Mouse (Mus musculus) MEL (cell line): ENCODE data around the gene Zfp811.

Experiments used
- CHD1 ChIP-seq: IDR thresholded peaks from 2 replicates; pipeline ENCODE4 v1.6.1; 2012; ENCODE audit warnings: low read depth, mild to moderate bottlenecking, inconsistent platforms, low read length, improper control_type of control experiment
- CHD2 ChIP-seq: IDR thresholded peaks from 2 replicates; pipeline ENCODE4 v1.6.1; 2011; ENCODE audit warnings: low read length, improper control_type of control experiment
- CTCF ChIP-seq, 3 experiments: IDR thresholded peaks in 2 of 3; conservative IDR thresholded peaks in 1 of 3; 2 replicates each; pipeline ENCODE4 v1.5.1; 2011 to 2012; ENCODE audit warnings: low read length in 3 of 3, low read depth in 2 of 3, mild to moderate bottlenecking in 2 of 3, improper control_type of control experiment in 1 of 3, inconsistent platforms in 1 of 3, mixed read lengths in 1 of 3, moderate library complexity in 1 of 3; ENCODE audit not compliant: control insufficient read depth in 1 of 3, insufficient read depth in 1 of 3, poor library complexity in 1 of 3, severe bottlenecking in 1 of 3
- KAT2A ChIP-seq: conservative IDR thresholded peaks from 2 replicates; pipeline ENCODE4 v1.6.1; 2012; ENCODE audit warnings: low read depth, low read length, improper control_type of control experiment, inconsistent platforms
- POLR2A ChIP-seq, 2 experiments: IDR thresholded peaks; 2 replicates each; pipeline ENCODE4 v1.6.1; 2011 to 2012; ENCODE audit warnings: low read length in 2 of 2, mild to moderate bottlenecking in 2 of 2, control low read depth in 1 of 2, improper control_type of control experiment in 1 of 2, low read depth in 1 of 2, moderate library complexity in 1 of 2; ENCODE audit not compliant: control insufficient read depth in 1 of 2, insufficient read depth in 1 of 2, poor library complexity in 1 of 2
- USF2 ChIP-seq, 2 experiments: IDR thresholded peaks; 2 replicates each; pipeline ENCODE4 v1.6.1; 2011 to 2012; ENCODE audit warnings: improper control_type of control experiment in 2 of 2, low read length in 2 of 2, borderline replicate concordance in 1 of 2, inconsistent platforms in 1 of 2, low read depth in 1 of 2, mild to moderate bottlenecking in 1 of 2; ENCODE audit not compliant: insufficient read depth in 1 of 2

DNA sequence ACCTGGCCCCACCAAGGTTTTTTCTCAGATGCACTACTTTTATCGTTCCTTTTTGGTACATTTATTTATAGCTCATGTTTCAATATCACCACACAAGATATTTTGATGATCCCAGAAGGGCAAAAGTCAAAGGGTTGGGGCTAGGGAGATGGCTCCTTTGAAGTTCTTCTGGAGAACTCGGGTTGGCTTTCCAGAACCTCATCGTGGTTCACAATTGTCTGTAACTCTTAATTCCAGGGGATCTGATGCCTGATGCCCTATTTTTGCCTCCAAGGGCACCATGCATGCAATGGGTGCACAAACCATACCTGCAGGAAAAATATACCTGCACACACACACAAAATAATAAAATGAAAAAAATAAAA lies 20.7 kb upstream of the Zfp811 start:
- TF ChIP-seq CTCF (IDR thresholded peaks at IDR 0.05 in 2 of 3, conservative IDR thresholded peaks at IDR 0.05 in 1 of 3; ENCODE audit: control insufficient read depth in 1 of 3, insufficient read depth in 1 of 3, low read depth in 2 of 3, low read length in 3 of 3, poor library complexity in 1 of 3, severe bottlenecking in 1 of 3) = no peak
- no peak for TF ChIP-seq USF2 (IDR thresholded peaks at IDR 0.05; ENCODE audit: borderline replicate concordance in 1 of 2, insufficient read depth in 1 of 2, low read depth in 1 of 2, low read length in 2 of 2)
- no peak for TF ChIP-seq POLR2A (IDR thresholded peaks at IDR 0.05; ENCODE audit: control insufficient read depth in 1 of 2, insufficient read depth in 1 of 2, low read depth in 1 of 2, low read length in 2 of 2, poor library complexity in 1 of 2)
- no peak for TF ChIP-seq CHD1
- no peak for TF ChIP-seq KAT2A
- no peak for TF ChIP-seq CHD2
